Mouse (Mus musculus) ES-Bruce4 (cell line): ENCODE results near the gene Pnp2.

Source experiments
- CTCF ChIP-seq: IDR thresholded peaks from one replicate; pipeline ENCODE4 v1.8.1; 2011; ENCODE audit warnings: low read depth, low read length
- POLR2A ChIP-seq: IDR thresholded peaks from one replicate; pipeline ENCODE4 v1.8.1; 2011; ENCODE audit warnings: low read length; ENCODE audit not compliant: insufficient read depth

DNA sequence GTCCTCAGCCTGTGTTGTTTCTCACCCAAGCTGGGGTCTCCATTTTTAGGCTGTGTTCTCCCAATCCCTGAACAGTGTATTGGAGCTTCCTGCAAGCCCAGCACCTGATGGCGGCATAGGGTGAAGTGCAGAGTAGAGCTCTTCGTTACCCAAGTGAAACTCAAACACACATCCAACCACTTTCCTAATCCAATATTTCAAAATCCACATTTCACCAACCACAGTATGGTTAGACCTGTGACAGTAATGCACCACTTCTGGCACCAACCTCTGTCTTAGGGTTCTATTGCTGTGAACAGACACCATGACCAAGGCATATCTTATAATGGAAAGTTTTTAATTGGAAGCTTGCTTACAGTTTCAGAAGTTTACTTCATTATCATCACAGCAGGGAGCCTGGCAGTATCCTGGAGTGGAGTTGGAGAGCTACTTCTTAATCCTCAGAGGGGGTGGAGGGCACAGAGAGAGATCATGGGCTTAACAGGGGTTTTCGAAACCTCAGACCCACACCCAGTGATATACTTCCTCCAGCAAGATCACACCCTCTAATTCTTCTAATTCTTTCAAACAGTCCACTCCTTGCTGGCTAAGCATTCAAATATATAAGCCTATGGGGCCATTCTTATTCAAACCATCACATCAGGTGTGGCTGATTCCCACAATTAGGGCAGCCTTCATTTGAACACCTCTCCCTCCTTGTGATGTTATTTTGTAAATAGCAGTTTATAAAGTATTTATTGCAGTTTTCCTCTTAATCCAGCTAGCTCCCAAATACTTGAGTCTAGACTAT lies 17.5 kb upstream of the Pnp2 start:
- no peak for TF ChIP-seq CTCF
- TF ChIP-seq POLR2A, result no peak
